Mouse (Mus musculus): ENCODE measurements around the gene Lsm6. TPM values are rescaled to one million over a fixed set of nuclear protein-coding genes. Genes with fewer than 3 reads are reported as not detected.

Gene Lsm6
- polyA plus RNA-seq, 1 experiment from 2014 or later, result 123 TPM

DNA sequence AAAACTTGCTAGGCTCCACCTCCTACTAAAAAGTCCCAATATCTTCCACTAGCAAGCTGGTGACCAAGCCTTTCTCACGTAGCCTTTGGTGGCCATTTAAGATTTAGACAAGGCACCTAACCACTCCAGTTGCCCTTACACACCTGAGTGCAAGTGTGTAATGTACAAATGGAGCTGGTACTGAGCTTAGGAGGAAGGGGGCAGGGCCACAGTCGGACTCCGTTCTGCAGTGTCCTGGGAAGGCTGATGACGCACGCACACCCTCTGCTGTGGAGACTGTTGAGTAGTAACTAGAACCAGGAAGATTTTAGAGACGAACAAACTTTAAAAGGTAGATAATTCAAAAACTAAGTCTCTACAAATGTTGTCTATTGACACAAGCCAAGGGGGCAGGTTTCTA, 19.7 kb downstream of the Lsm6 start:
- Histone ChIP-seq H3K4me2 (replicated peaks; ENCODE audit: low read depth) (no peak overlapping the region), H3K27me3 (ENCODE audit: control insufficient read depth, insufficient read depth, low read length) (no peaks in the 10 kb centered on the region), H3K36me3 (ENCODE audit: control insufficient read depth, insufficient read depth, low read length) (peaks cover 2% of the 10 kb centered on the region; the same call in 1 of the 2 replicates), H3K9me3 (ENCODE audit: control insufficient read depth, low read length) (no peaks in the 10 kb centered on the region), H3K4me3 (ENCODE audit: low read depth, low read length) (no peak overlapping the region), H3K9ac (ENCODE audit: low read length) (no peak overlapping the region), H3K4me1 (replicated peaks; ENCODE audit: control insufficient read depth, insufficient read depth) (no peaks in the 10 kb centered on the region), H3K27ac (replicated peaks) (no peak overlapping the region)
- WGBS, result 95% methylated on average over 6 of the region's 6 CpGs
- DNase-seq (ENCODE audit: low spot score), result no peak
- no peak for ATAC-seq (ENCODE audit: low FRiP score, low TSS enrichment)
- TF ChIP-seq EP300 (optimal IDR thresholded peaks at IDR 0.05) (no peak), CTCF (IDR thresholded peaks at IDR 0.05; ENCODE audit: low read depth) (no peak)

DNA sequence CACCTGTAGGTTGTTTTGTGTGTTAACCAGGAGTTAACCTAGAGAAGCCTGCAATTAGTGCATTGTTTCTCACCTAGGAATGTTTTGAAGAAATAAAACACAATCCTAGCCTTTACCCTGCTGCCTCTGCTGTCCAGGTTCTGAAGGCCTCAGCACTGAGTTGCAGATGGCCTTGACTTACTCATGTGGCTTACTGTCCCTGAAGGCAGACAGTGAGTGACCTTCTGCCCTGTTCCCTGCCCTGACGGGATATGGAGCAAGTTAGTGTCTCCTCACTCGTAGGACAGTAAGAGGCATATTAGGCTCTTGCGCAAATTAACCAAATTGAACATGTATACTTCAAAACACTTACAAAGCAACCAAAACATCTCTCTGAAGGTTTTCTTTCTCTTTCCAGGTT, 22.3 kb downstream of the Lsm6 start:
- no peaks in the 10 kb centered on the region for H3K9me3 ChIP-seq (ENCODE audit: control insufficient read depth, low read length)
- ATAC-seq (ENCODE audit: low FRiP score, low TSS enrichment), result no peak
- no peaks in the 10 kb centered on the region for H3K36me3 ChIP-seq (ENCODE audit: control insufficient read depth, insufficient read depth, low read length)
- 88% methylated on average over 3 of the region's 3 CpGs for WGBS
- no peaks in the 10 kb centered on the region for H3K27me3 ChIP-seq (ENCODE audit: control insufficient read depth, insufficient read depth, low read length)
- H3K9ac ChIP-seq (ENCODE audit: low read length), result no peak overlapping the region
- H3K4me2 ChIP-seq (replicated peaks; ENCODE audit: low read depth), result no peak overlapping the region
- no peak overlapping the region for H3K27ac ChIP-seq (replicated peaks)
- no peaks in the 10 kb centered on the region for H3K4me1 ChIP-seq (replicated peaks; ENCODE audit: control insufficient read depth, insufficient read depth)
- DNase-seq (ENCODE audit: low spot score), result no peak
- H3K4me3 ChIP-seq (ENCODE audit: low read depth, low read length), result no peak overlapping the region
- no peak for TF ChIP-seq EP300 (optimal IDR thresholded peaks at IDR 0.05)
- no peak for TF ChIP-seq CTCF (IDR thresholded peaks at IDR 0.05; ENCODE audit: low read depth)

DNA sequence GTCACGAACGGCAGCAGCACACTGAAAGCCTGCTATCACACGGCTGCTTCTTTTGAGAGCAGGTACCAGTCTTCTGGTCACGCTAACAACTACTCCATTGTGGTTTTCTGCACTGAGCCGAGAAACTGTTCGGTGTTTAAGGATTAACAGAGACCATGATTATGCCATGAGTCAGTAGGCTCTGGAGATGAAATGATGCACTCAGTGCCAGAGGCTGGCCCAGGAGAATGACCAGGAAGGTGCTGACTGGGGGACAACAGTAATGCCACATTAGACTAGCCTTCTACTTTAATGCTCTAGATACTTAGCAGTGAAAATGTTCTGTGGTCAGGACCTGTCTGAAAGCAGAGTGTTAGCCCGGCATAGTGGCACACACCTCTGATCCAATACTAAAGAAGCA, 23.0 kb downstream of the Lsm6 start:
- Histone ChIP-seq H3K4me1 (replicated peaks; ENCODE audit: control insufficient read depth, insufficient read depth) (no peaks in the 10 kb centered on the region), H3K27me3 (ENCODE audit: control insufficient read depth, insufficient read depth, low read length) (no peaks in the 10 kb centered on the region), H3K27ac (replicated peaks) (no peak overlapping the region), H3K9ac (ENCODE audit: low read length) (no peak overlapping the region), H3K4me3 (ENCODE audit: low read depth, low read length) (no peak overlapping the region), H3K9me3 (ENCODE audit: control insufficient read depth, low read length) (no peaks in the 10 kb centered on the region), H3K36me3 (ENCODE audit: control insufficient read depth, insufficient read depth, low read length) (no peaks in the 10 kb centered on the region), H3K4me2 (replicated peaks; ENCODE audit: low read depth) (no peak overlapping the region)
- ATAC-seq (ENCODE audit: low FRiP score, low TSS enrichment), result no peak
- no peak for TF ChIP-seq CTCF (IDR thresholded peaks at IDR 0.05; ENCODE audit: low read depth)
- no peak for TF ChIP-seq EP300 (optimal IDR thresholded peaks at IDR 0.05)
- 69% methylated on average over 7 of the region's 7 CpGs for WGBS
- no peak for DNase-seq (ENCODE audit: low spot score)

DNA sequence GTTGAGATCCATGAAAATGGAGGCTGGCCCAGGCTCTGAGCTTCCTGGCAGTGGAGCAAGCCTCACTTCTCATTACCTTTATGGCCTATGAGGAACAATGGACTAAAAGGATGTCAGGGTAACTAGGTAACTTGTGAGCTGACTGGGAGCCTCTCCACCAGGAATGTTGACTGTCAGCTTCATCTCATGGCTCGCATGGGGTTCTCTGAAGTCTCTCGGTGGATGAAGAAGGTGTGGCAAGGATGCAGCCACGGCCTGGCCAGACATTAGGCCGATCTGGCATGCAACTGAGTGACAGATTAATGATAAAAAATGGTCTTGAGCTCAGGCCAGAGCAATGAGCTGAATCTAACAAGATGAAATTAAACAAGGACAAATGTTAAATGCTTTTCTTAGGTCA, 27.7 kb downstream of the Lsm6 start:
- no peak for ATAC-seq (ENCODE audit: low FRiP score, low TSS enrichment)
- 57% methylated on average over 4 of the region's 4 CpGs for WGBS

DNA sequence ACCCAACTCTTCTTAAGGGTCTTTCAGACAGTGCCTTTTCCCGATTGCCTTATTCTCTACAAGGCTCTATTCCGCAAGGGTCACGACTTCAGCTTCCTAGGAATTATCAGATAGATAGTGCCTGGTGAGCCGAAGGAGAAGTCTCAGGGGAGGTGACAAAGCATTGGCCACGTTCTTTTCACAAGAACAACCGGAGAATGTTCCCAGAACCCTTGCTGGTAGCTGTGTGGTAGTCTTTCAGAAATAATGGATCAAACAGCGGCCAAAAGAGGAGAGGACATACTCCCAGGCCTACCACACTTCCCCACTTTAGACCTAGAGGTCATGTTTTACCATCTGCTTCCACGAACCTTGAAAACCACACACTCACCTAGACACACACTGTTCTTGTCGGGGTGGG, 44.1 kb downstream of the Lsm6 start:
- H3K9me3 ChIP-seq (ENCODE audit: control insufficient read depth, low read length), result no peaks in the 10 kb centered on the region
- no peaks in the 10 kb centered on the region for H3K36me3 ChIP-seq (ENCODE audit: control insufficient read depth, insufficient read depth, low read length)
- no peaks in the 10 kb centered on the region for H3K4me1 ChIP-seq (replicated peaks; ENCODE audit: control insufficient read depth, insufficient read depth)
- 86% methylated on average over 9 of the region's 9 CpGs for WGBS
- H3K27me3 ChIP-seq (ENCODE audit: control insufficient read depth, insufficient read depth, low read length), result no peaks in the 10 kb centered on the region
- ATAC-seq (ENCODE audit: low FRiP score, low TSS enrichment), result no peak
- no peak overlapping the region for H3K27ac ChIP-seq (replicated peaks)
- TF ChIP-seq CTCF (IDR thresholded peaks at IDR 0.05; ENCODE audit: low read depth) (no peak), EP300 (optimal IDR thresholded peaks at IDR 0.05) (no peak)
- no peak overlapping the region for H3K9ac ChIP-seq (ENCODE audit: low read length)
- no peak overlapping the region for H3K4me3 ChIP-seq (ENCODE audit: low read depth, low read length)
- peak; percentile 4 for DNase-seq (ENCODE audit: low spot score)
- H3K4me2 ChIP-seq (replicated peaks; ENCODE audit: low read depth), result no peak overlapping the region

More for the DNA sequence above, 27.7 kb downstream of the Lsm6 start:
- H3K4me2 ChIP-seq (replicated peaks; ENCODE audit: low read depth), result no peak overlapping the region
- no peak overlapping the region for H3K27ac ChIP-seq (replicated peaks)
- no peaks in the 10 kb centered on the region for H3K27me3 ChIP-seq (ENCODE audit: control insufficient read depth, insufficient read depth, low read length)
- no peak overlapping the region for H3K4me3 ChIP-seq (ENCODE audit: low read depth, low read length)
- no peaks in the 10 kb centered on the region for H3K4me1 ChIP-seq (replicated peaks; ENCODE audit: control insufficient read depth, insufficient read depth)
- no peak for DNase-seq (ENCODE audit: low spot score)
- H3K36me3 ChIP-seq (ENCODE audit: control insufficient read depth, insufficient read depth, low read length), result no peaks in the 10 kb centered on the region
- TF ChIP-seq CTCF (IDR thresholded peaks at IDR 0.05; ENCODE audit: low read depth), result no peak
- TF ChIP-seq EP300 (optimal IDR thresholded peaks at IDR 0.05), result no peak
- H3K9ac ChIP-seq (ENCODE audit: low read length), result no peak overlapping the region
- H3K9me3 ChIP-seq (ENCODE audit: control insufficient read depth, low read length), result no peaks in the 10 kb centered on the region

DNA sequence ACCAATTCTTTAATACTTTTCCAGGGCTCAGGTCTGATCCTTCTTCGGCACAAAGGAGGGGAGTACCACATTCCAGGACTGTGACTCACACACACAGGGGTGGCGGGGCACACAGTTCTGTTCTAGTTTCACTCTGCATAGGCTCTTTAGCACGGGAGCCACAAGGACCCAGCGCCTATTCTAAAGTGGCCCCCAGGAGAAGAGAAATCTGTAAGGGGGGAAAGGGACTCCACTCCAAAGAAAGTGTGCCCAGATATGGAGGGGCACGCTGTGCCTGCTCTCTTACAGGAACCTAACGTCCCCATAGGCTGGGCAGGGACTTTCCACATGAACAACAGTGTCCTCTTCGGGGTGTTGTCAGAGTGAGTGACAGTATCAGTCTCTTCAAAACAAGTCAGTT, 49.7 kb downstream of the Lsm6 start:
- WGBS, result 48% methylated on average over 7 of the region's 7 CpGs
- Histone ChIP-seq H3K9ac (ENCODE audit: low read length) (no peak overlapping the region), H3K9me3 (ENCODE audit: control insufficient read depth, low read length) (no peaks in the 10 kb centered on the region), H3K27ac (replicated peaks) (no peak overlapping the region), H3K27me3 (ENCODE audit: control insufficient read depth, insufficient read depth, low read length) (no peaks in the 10 kb centered on the region), H3K4me3 (ENCODE audit: low read depth, low read length) (0 out of 2 replicates have a peak overlapping the region, but pooled peaks have one; percentile 6), H3K36me3 (ENCODE audit: control insufficient read depth, insufficient read depth, low read length) (no peaks in the 10 kb centered on the region), H3K4me2 (replicated peaks; ENCODE audit: low read depth) (peak overlapping the region; percentile 34), H3K4me1 (replicated peaks; ENCODE audit: control insufficient read depth, insufficient read depth) (no peaks in the 10 kb centered on the region)
- DNase-seq (ENCODE audit: low spot score) (peak; percentile 22), ATAC-seq (ENCODE audit: low FRiP score, low TSS enrichment) (peak; percentile 73; the same call in 1 of the 2 replicates)
- no peak for TF ChIP-seq EP300 (optimal IDR thresholded peaks at IDR 0.05)
- TF ChIP-seq CTCF (IDR thresholded peaks at IDR 0.05; ENCODE audit: low read depth), result no peak
